Mouse (Mus musculus): ENCODE data around the gene Npr1. TPM values are rescaled to one million over a fixed set of nuclear protein-coding genes. Genes with fewer than 3 reads are reported as not detected.

Npr1 gene
- total RNA-seq, 2 experiments from 2014 or later = 2.5 to 4.2 TPM

GRCm38 (mm10) chr3:90446389-90447122 lies 19.1 kb downstream of the Npr1 start:
- intact Hi-C loops (cut with DNase I) = no loop called here
- DNase-seq (ENCODE audit: low spot score in 2 of 2) = peak; percentile 42 to 43

GRCm38 (mm10) chr3:90445417-90446200 lies 20.1 kb downstream of the Npr1 start:
- intact Hi-C loops (cut with DNase I) = no loop called here
- DNase-seq (ENCODE audit: low spot score in 2 of 2) = no peak

- intact Hi-C loops (cut with DNase I) = no loop called here
- DNase-seq (ENCODE audit: low spot score in 2 of 2) = no peak
Observed at GRCm38 (mm10) chr3:90443977-90444376, 21.7 kb downstream of the Npr1 start.

- intact Hi-C loops (cut with DNase I) = no loop called here
- DNase-seq (ENCODE audit: low spot score in 2 of 2) = no peak
Observed at GRCm38 (mm10) chr3:90440756-90441155, 24.9 kb downstream of the Npr1 start.

- DNase-seq (ENCODE audit: low spot score in 2 of 2) = no peak
- intact Hi-C loops (cut with DNase I) = no loop called here
Observed at GRCm38 (mm10) chr3:90437131-90437530, 28.5 kb downstream of the Npr1 start.

GRCm38 (mm10) chr3:90434073-90434730 lies 31.5 kb downstream of the Npr1 start:
- DNase-seq (ENCODE audit: low spot score in 2 of 2) = no peak
- intact Hi-C loops (cut with DNase I) = loop anchor here (5.0 kb wide), 1 partner anchor 33 kb away; the partner anchor contains the start of gene Npr1

GRCm38 (mm10) chr3:90433381-90434020 lies 32.2 kb downstream of the Npr1 start, which contains the start of gene Ints3:
Gene Ints3, minus strand, starts transcription at chr3:90433622.
- intact Hi-C loops (cut with DNase I) = loop anchor here (5.0 kb wide), 1 partner anchor 34 kb away; the partner anchor contains the start of gene Npr1
- peak; percentile 100 for DNase-seq (ENCODE audit: low spot score in 2 of 2)

GRCm38 (mm10) chr3:90432811-90433219 lies 32.9 kb downstream of the Npr1 start:
- peak in 1 of 2 experiments; percentile 59 for DNase-seq (ENCODE audit: low spot score in 2 of 2)
- intact Hi-C loops (cut with DNase I) = loop anchor here (5.0 kb wide), 1 partner anchor 34 kb away; the partner anchor contains the start of gene Npr1

- intact Hi-C loops (cut with DNase I) = loop anchor here (5.0 kb wide), 1 partner anchor 35 kb away; the partner anchor contains the start of gene Npr1
- no peak for DNase-seq (ENCODE audit: low spot score in 2 of 2)
Observed at GRCm38 (mm10) chr3:90432348-90432747, 33.3 kb downstream of the Npr1 start.

- intact Hi-C loops (cut with DNase I) = no loop called here
- DNase-seq (ENCODE audit: low spot score in 2 of 2) = no peak
Observed at GRCm38 (mm10) chr3:90429576-90429975, 36.1 kb downstream of the Npr1 start.

- intact Hi-C loops (cut with DNase I) = no loop called here
- DNase-seq (ENCODE audit: low spot score in 2 of 2) = no peak
Observed at GRCm38 (mm10) chr3:90428186-90428585, 37.5 kb downstream of the Npr1 start.

- no peak for DNase-seq (ENCODE audit: low spot score in 2 of 2)
- intact Hi-C loops (cut with DNase I) = no loop called here
Observed at GRCm38 (mm10) chr3:90427574-90427973, 38.1 kb downstream of the Npr1 start.

GRCm38 (mm10) chr3:90425499-90425898 lies 40.2 kb downstream of the Npr1 start:
- DNase-seq (ENCODE audit: low spot score in 2 of 2) = no peak
- intact Hi-C loops (cut with DNase I) = no loop called here

GRCm38 (mm10) chr3:90423549-90423948 lies 42.1 kb downstream of the Npr1 start:
- intact Hi-C loops (cut with DNase I) = no loop called here
- DNase-seq (ENCODE audit: low spot score in 2 of 2) = no peak

GRCm38 (mm10) chr3:90420696-90421095 lies 45.0 kb downstream of the Npr1 start:
- no peak for DNase-seq (ENCODE audit: low spot score in 2 of 2)
- intact Hi-C loops (cut with DNase I) = no loop called here

GRCm38 (mm10) chr3:90413011-90413396 lies 52.7 kb downstream of the Npr1 start:
- intact Hi-C loops (cut with DNase I) = loop anchor here (5.0 kb wide), 1 partner anchor 294 kb away; no protein-coding TSS in a partner anchor

GRCm38 (mm10) chr3:90412312-90413010 lies 53.2 kb downstream of the Npr1 start:
- DNase-seq (ENCODE audit: low spot score in 2 of 2) = peak; percentile 57
- intact Hi-C loops (cut with DNase I) = loop anchor here (1.0 to 5.0 kb wide), 2 partner anchors 54 to 295 kb away; no protein-coding TSS in a partner anchor

More at GRCm38 (mm10) chr3:90413011-90413396, 52.7 kb downstream of the Npr1 start:
- no peak for DNase-seq (ENCODE audit: low spot score in 2 of 2)

- intact Hi-C loops (cut with DNase I) = no loop called here
- no peak for DNase-seq (ENCODE audit: low spot score in 2 of 2)
Observed at GRCm38 (mm10) chr3:90408721-90409120, 56.9 kb downstream of the Npr1 start.

GRCm38 (mm10) chr3:90406414-90406813 lies 59.3 kb downstream of the Npr1 start:
- DNase-seq (ENCODE audit: low spot score in 2 of 2) = no peak

More at GRCm38 (mm10) chr3:90406414-90406813, 59.3 kb downstream of the Npr1 start:
- intact Hi-C loops (cut with DNase I) = no loop called here

All from left cerebral cortex, postnatal 36 days (tissue).